8 mouse cellular contexts compared by ENCODE assay signal in genomic region chr16:5147037-5147385, GRCm38 (mm10). TPM values are rescaled to one million over a fixed set of nuclear protein-coding genes. Genes with fewer than 3 reads are reported as not detected.
DNase-seq lines count a peak whose midpoint lies in the region; ATAC-seq lines count a peak whose summit lies in the region.

Gene Sec14l5 (plus strand): TSS chr16:5147109.

- peak within 1 kb of the TSS; percentile 54 for H3K4me2 ChIP-seq in neural tube, embryonic 11.5 days (ENCODE audit: low read depth)
- H3K4me2 ChIP-seq in limb, embryonic 11.5 days (ENCODE audit: low read depth, severe bottlenecking) = peak within 1 kb of the TSS; percentile 33
- H3K4me2 ChIP-seq in stomach, embryonic 14.5 days (replicated peaks; ENCODE audit: low read depth, low read length) = peak within 1 kb of the TSS; percentile 53

- no peaks in the 10 kb centered on the region for H3K9me3 ChIP-seq in neural tube, embryonic 11.5 days (ENCODE audit: control insufficient read depth, low read length)
- no peaks in the 10 kb centered on the region for H3K9me3 ChIP-seq in limb, embryonic 11.5 days (ENCODE audit: control insufficient read depth, low read length)
- H3K9me3 ChIP-seq in stomach, embryonic 14.5 days (ENCODE audit: control insufficient read depth, low read depth, low read length) = no peaks in the 10 kb centered on the region

- peak within 1 kb of the TSS; percentile 57 for H3K9ac ChIP-seq in neural tube, embryonic 11.5 days (ENCODE audit: low read length)
- H3K9ac ChIP-seq in limb, embryonic 11.5 days (ENCODE audit: low read length) = no peak within 1 kb of the TSS
- no peak within 1 kb of the TSS for H3K9ac ChIP-seq in stomach, embryonic 14.5 days (replicated peaks; ENCODE audit: low read depth, low read length)

- peak within 1 kb of the TSS; percentile 31 for H3K4me3 ChIP-seq in neural tube, embryonic 11.5 days (ENCODE audit: low read depth, low read length)
- H3K4me3 ChIP-seq in limb, embryonic 11.5 days (ENCODE audit: low read depth, low read length) = no peak within 1 kb of the TSS; the same call in 1 of the 2 replicates
- peak within 1 kb of the TSS; percentile 26 for H3K4me3 ChIP-seq in stomach, embryonic 14.5 days (ENCODE audit: low read depth, low read length)

- H3K4me1 ChIP-seq in neural tube, embryonic 11.5 days (ENCODE audit: control insufficient read depth, insufficient read depth, low read length) = 0 out of 2 replicates have a peak, but pooled peaks cover 4% of the 10 kb centered on the region
- no peaks in the 10 kb centered on the region for H3K4me1 ChIP-seq in limb, embryonic 11.5 days (ENCODE audit: control insufficient read depth, insufficient read depth, low read length)
- no peaks in the 10 kb centered on the region for H3K4me1 ChIP-seq in stomach, embryonic 14.5 days (ENCODE audit: control insufficient read depth, insufficient read depth, low read length)

- WGBS in neural tube, embryonic 11.5 days = 20% methylated on average over 13 of the region's 13 CpGs
- WGBS in limb, embryonic 11.5 days = 25% methylated on average over 13 of the region's 13 CpGs
- WGBS in stomach, embryonic 14.5 days = 12% methylated on average over 13 of the region's 13 CpGs

- no peak for DNase-seq in frontal cortex, postnatal 14 days (ENCODE audit: low spot score in 2 of 2)
- no peak for DNase-seq in neural tube, embryonic 11.5 days (ENCODE audit: low spot score)
- DNase-seq in neural tube, embryonic 10.5 days (ENCODE audit: extremely low spot score, low spot score) = no peak
- no peak for DNase-seq in limb, embryonic 11.5 days (ENCODE audit: low spot score)
- no peak for DNase-seq in thymus, postnatal 25 days
- DNase-seq in spleen, postnatal 14 days (ENCODE audit: low spot score in 2 of 2) = no peak

- H3K27me3 ChIP-seq in neural tube, embryonic 11.5 days (ENCODE audit: control insufficient read depth, insufficient read depth, low read length) = peaks cover 3% of the 10 kb centered on the region; the same call in 1 of the 2 replicates
- H3K27me3 ChIP-seq in limb, embryonic 11.5 days (ENCODE audit: control insufficient read depth, insufficient read depth, low read length) = no peaks in the 10 kb centered on the region
- 0 out of 2 replicates have a peak, but pooled peaks cover 3% of the 10 kb centered on the region for H3K27me3 ChIP-seq in stomach, embryonic 14.5 days (ENCODE audit: control insufficient read depth, insufficient read depth, low read length)

- H3K36me3 ChIP-seq in neural tube, embryonic 11.5 days (ENCODE audit: control insufficient read depth, insufficient read depth, low read length) = no peaks in the 10 kb centered on the region
- H3K36me3 ChIP-seq in limb, embryonic 11.5 days (ENCODE audit: control insufficient read depth, insufficient read depth, low read length) = no peaks in the 10 kb centered on the region
- H3K36me3 ChIP-seq in stomach, embryonic 14.5 days (ENCODE audit: control insufficient read depth, insufficient read depth, low read length) = no peaks in the 10 kb centered on the region

- H3K27ac ChIP-seq in neural tube, embryonic 11.5 days (ENCODE audit: low read depth, low read length) = no peak within 1 kb of the TSS
- no peak within 1 kb of the TSS for H3K27ac ChIP-seq in limb, embryonic 11.5 days (replicated peaks; ENCODE audit: low read depth, low read length)
- no peak within 1 kb of the TSS for H3K27ac ChIP-seq in stomach, embryonic 14.5 days (ENCODE audit: low read length)

- ATAC-seq in frontal cortex, adult (ENCODE audit: low TSS enrichment) = peak; percentile 7; the same call in 1 of the 2 replicates
- peak; percentile 12; the same call in 1 of the 2 replicates for ATAC-seq in neural tube, embryonic 11.5 days (ENCODE audit: insufficient read depth, low FRiP score, low TSS enrichment)
- peak; percentile 36 for ATAC-seq in limb, embryonic 11.5 days (ENCODE audit: insufficient number of reproducible peaks, low FRiP score, low TSS enrichment, low read depth)
- no peak for ATAC-seq in stomach, embryonic 14.5 days (ENCODE audit: insufficient number of reproducible peaks, insufficient read depth, low FRiP score, low read depth)

RNA-seq across cellular contexts. Expression of gene Sec14l5, which starts in this region (rescaled TPM):
- 0.58 and 0.81 TPM in 2 replicates for polyA plus RNA-seq in neural tube, embryonic 11.5 days (2014; fragmentation: Nextera tagmentation; extraction: Ambion mirVana)
- not detected in 2 replicates for polyA plus RNA-seq in limb, embryonic 11.5 days (2014; fragmentation: Nextera tagmentation; extraction: Ambion mirVana)
- 0.06 and 0.13 TPM in 2 replicates for polyA plus RNA-seq in stomach, embryonic 14.5 days (2014; fragmentation: Nextera tagmentation; extraction: Ambion mirVana)

Comparison
In these comparisons a context has a peak if more than half of its experiments do, and no peak if none do; other contexts are left out.
1. Peak in ATAC-seq, H3K4me3 ChIP-seq, H3K9ac ChIP-seq and H3K4me2 ChIP-seq in neural tube, embryonic 11.5 days; RNA of the gene not detected or under 1 TPM.
2. Peak in ATAC-seq and H3K4me2 ChIP-seq in limb, embryonic 11.5 days; RNA of the gene not detected or under 1 TPM.